Mouse (Mus musculus): ENCODE results near the gene Map3k6. TPM values are rescaled to one million over a fixed set of nuclear protein-coding genes. Genes with fewer than 3 reads are reported as not detected.

The Map3k6 gene
- total and polyA plus RNA-seq, 3 experiments = 17.6 to 22.9 (median 22.4) TPM

GRCm38 (mm10) chr4:133213661-133214060 is 27.0 kb upstream of the Map3k6 start:
- no peak for DNase-seq

DNA sequence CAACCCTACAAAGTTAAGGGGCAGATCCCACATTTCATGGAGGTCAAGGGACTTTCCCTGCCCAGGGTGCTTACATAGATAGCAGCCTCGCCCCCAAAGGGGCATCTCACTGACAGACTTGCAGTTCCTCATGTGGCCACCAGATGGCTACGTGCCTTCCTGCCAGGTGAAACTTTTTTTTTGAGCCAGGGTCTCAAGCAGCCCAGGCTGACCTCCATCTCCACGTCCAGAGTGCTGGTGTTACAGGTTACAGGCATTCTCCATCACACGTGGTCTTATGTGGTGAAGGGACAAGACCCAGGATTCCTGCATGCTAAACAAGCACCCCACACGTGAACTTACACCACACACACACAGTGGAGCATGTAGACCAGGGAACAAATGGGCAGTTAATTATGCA is 23.0 kb upstream of the Map3k6 start:
- DNase-seq = no peak

DNA sequence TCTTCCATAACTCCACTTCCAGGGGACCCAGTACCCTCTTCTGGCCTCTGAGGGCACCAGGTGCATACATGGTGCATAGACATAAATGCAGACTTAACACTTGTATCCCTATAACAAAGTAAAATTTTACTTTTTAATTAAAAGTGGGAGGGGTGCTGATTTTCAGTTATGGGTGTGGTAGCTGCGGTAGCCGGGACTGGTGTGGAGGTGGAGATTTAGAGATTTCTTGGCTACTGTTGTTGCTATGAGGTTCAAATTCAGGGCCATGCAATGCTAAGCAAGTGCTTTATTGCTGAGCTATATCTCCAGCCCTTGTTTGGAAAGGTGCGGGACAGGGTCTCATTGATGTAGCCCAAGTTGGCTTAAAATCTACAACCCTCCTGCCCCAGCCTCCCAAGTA is 21.9 kb upstream of the Map3k6 start:
- DNase-seq = no peak

DNA sequence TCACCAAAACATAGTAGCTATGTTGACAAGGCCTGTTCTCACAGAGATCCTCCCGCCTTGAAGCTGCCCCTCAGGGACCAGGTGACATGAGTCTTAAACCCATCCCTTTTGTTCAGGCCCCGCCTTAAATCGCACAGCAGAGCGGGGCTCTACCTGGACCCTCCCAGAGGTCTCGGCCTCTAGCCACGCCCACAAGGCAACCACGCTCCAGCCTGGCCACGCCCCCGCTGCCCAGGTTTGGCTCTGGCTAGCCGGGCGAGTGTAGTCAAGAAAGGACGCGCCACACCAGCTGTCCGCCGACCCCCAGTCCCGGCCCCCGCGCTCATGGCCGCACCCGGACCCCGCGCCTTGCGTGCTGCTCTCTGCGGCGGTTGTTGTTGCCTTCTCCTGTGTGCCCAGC is 20.0 kb upstream of the Map3k6 start:
- DNase-seq = peak; percentile 50

DNA sequence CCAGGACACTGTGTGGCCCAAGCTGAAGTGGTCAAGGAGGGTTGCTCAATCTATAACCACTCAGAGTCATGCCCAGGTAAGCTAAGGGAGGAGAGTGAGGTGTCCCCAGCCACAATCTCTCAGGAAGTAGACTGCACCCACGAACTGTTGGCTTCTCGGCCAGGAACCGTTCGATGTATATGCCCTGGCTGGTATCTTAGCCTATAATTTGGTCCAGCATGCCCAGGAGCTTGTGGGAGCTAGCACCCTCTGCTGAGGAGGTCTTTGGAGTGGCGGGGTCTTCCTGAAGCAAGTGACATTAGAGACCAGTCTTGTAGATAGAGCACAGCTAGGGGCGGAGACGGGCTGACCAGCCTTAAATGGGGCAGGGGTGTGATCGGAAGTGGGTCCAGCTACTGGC is 18.9 kb upstream of the Map3k6 start:
- no peak for DNase-seq

- DNase-seq = no peak
Measured at GRCm38 (mm10) chr4:133223875-133224274, 16.7 kb upstream of the Map3k6 start.

GRCm38 (mm10) chr4:133226073-133226472 is 14.5 kb upstream of the Map3k6 start:
- no peak for DNase-seq

DNA sequence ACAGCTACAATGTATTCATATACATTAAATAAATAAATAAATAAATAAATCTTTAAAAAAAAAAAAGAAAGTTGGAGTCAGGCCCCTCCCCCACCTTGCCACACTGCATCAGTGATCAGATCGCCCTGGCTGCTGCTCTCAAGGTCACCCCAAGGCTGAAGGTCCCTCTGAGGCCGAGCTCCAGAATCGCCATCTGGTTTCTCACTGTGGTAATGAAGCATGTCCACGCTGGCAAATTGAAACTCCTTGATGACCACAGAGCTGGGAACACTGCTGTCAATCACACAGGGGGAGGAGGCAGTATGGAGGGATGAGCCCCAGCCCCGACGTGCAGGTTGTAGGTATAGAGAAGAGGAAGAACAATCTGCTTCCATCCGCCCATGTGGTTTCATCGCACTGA is 13.0 kb upstream of the Map3k6 start:
- peak; percentile 52 for DNase-seq

DNA sequence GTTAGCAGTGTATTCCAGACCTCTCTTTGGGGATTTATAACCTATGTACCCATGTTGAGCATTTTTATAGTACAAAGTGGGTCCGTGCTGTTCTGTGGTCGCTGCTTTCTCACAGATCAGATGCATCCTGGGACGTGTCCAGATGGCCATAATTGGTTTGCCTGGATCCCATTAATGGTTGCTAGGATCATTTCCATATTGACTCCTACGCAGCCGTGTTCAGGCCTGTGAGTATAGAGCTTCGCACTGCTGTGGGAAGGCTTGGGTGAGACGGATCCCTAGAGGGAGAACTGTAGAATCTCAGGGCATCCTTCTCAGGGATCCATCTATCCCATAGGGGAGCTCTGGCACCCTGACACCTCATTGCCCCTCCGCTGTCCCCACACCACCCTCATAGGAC is 11.0 kb upstream of the Map3k6 start:
- no peak for DNase-seq

DNA sequence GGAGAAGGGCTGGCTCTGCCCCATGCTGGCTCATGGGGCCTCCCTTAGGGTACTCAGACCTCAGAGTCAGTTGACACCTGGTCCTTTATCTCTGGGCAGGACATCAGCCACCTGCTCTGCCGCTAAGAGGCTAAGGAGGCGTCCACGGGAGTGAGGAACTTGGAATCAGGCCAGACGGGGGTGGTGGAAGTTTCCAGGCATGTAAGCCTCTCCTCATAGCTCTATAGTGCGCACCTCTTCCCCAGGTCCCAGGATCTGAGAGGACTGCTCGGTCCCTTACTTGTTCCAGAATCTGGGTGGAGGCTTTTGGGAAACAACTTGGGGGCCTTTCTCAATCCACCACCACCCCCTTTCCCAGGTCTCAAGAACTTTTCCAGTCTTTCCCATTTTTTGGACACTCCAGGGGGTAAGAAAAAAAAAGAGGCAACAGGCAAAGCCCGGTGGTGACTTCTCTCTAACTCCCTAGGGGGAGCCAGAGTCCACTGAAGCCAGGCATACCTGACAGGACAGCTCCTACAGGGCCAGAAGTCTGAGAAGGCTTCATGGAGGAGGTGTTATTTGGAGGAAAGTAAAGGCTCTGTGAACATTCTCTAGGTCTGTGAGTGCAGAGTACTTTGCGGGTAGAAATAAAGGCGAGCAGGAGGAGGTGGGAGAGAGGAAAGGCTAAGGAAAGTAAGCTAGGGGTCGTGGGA is 7.2 kb upstream of the Map3k6 start:
- peak; percentile 58 for DNase-seq

GRCm38 (mm10) chr4:133234771-133235170 is 5.8 kb upstream of the Map3k6 start:
- DNase-seq = no peak

DNA sequence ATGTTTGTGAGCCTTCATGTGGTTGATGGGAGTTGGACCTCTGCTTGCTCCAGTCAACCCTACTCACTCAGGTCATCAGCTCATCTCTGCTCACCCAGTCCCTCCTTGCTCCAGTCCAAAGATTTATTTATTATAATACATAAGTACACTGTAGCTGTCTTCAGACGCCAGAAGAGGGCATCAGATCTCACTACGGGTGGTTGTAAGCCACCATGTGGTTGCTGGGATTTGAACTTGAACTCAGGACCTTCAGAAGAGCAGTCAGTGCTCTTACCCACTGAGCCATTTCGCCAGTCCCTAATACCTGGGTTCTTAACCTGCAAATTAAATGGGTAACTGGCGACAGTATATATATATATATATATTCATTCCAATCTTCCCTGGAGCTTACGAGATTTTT is 5.2 kb upstream of the Map3k6 start:
- DNase-seq = no peak

- no peak for DNase-seq
Measured at GRCm38 (mm10) chr4:133237911-133238310, 2.7 kb upstream of the Map3k6 start.

DNA sequence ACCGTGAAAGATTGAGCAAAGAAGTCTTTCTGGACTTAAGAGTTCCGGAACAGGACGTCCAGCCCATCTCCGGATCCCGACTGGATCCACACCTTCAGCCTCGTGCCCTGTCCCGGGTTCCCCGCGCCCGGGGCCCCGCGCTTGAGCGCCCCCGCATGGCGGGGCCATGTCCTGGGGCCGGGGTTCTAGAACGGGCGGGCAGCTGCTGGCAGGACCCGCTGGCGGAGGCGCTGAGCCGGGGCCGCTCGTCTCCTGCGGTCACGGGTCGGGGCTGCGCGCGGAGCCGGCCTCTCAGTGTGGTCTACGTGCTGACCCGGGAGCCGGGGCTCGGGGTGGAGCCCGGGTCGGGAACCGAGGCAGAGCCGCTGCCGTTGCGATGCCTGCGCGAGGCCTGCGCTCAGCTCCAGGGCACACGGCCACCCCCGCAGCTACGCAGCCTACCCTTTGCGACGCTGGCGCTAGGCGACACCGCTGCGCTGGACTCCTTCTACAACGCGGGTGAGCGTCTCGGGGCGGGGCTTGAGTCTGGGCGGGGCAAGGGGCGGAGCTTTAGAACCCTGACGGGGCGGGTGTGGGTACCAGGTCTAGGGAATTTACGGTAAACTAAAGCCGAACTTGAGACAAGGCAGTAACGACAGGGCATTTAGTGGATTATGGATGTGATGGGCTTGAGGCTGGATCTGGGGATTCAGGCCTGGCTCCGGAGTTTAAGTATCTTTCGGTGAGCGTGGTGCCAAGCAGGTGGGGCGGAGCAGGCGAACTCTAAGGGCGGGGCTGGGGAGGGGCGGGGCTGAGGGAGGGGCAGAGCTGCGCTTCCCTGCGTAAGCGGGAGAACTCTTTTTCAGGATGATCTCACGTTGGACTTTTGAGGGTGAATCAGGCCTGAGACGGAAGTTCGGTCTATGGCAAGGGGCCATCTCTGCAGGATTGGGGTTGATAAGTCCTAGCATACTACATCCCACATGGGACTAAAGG is 603 bp downstream of the Map3k6 start:
- peak; percentile 96 for DNase-seq

GRCm38 (mm10) chr4:133241910-133242309 is 1.3 kb downstream of the Map3k6 start:
- DNase-seq = no peak

GRCm38 (mm10) chr4:133242710-133243109 is 2.1 kb downstream of the Map3k6 start:
- DNase-seq = no peak

DNA sequence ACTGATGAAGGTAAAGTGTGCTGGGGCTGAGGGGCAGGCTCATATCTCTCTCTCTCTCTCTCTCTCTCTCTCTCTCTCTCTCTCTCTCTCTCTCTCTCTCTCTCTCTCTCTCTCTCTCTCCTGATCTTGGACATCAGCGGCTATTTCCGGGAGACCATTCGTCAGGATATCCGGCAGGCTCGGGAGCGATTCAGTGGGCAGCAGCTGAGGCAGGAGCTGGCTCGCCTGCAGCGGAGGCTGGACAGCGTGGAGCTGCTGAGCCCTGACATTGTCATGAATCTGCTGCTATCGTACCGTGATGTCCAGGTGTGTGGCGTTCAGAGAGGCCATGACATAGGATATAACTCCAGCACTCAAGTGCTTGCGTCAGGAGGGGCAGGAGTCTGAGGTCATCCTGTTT is 2.9 kb downstream of the Map3k6 start:
- no peak for DNase-seq

- no peak for DNase-seq
Measured at GRCm38 (mm10) chr4:133244289-133244688, 3.7 kb downstream of the Map3k6 start.

GRCm38 (mm10) chr4:133247072-133247471 is 6.5 kb downstream of the Map3k6 start:
- peak; percentile 52 for DNase-seq

DNA sequence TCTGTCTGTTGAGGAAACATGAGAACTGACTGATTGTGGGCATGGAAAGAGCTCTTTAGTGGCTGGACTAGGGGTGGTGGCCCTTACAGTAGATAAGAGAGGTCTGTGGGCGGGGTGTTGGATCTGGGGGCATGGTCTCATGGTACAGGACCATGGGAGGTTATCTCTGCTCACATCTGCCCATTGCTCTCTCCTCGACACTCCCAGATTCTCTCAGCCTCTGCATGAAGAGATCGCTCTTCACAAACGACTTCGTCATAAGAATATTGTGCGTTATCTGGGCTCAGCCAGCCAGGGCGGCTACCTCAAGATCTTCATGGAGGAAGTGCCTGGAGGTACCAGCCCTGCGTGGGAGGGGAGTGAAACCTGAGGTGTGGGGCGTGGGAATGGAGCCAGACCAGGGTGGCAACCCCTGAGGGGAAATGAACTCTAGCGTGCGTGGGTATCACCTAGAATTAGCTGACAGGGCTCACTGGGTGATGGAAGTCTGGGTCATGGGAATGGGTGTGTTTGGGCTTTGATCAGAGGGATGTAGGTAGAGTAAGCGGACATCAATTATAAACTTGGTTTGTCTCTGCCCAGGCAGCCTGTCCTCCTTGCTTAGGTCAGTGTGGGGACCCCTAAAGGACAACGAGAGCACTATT is 7.3 kb downstream of the Map3k6 start:
- no peak for DNase-seq

DNA sequence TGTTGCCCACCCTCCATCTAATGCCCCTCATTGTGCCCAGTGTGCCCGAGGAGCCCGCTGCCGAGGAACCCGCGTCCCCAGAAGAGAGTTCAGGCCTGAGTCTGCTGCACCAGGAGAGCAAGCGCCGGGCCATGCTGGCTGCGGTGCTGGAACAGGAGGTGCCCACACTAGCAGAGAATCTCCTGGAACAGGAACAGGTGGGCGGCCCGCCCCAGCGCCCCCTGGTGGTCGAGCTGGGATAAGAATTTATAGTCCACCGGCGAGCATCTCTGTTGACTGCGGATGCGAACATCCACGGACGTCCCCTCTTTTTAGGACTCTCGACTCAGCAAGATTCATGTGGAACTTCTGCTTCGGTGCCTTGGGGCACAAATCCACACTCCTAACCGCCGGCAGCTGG is 10.0 kb downstream of the Map3k6 start:
- DNase-seq = peak; percentile 74

DNA sequence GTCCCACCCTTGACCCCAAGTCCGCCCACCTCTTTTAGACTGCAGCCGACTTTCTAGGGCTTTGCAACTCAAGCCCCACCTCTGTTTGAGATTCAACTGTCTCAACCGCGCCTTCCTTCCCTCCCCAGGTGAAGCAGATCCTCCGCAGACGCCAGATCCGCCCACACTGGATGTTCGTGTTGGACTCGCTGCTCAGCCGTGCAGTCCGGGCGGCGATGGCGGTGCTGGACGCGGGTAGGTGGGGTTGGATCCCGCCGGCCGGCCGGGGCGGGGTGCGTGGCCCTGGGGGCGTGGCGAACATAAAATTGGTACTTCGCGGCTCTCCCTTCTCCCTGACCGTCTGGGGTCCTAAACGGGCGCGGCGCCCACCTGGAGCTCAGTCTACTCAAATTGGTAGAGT is 10.6 kb downstream of the Map3k6 start:
- DNase-seq = no peak

GRCm38 (mm10) chr4:133252089-133252488 is 11.5 kb downstream of the Map3k6 start:
- DNase-seq = no peak
